Mouse (Mus musculus): ENCODE measurements around the gene Slc22a14. TPM values are rescaled to one million over a fixed set of nuclear protein-coding genes. Genes with fewer than 3 reads are reported as not detected.

Gene Slc22a14
- polyA plus RNA-seq, 1 experiment from 2014 or later, result not detected

GRCm38 (mm10) chr9:119258785-119259184, 106.6 kb downstream of the Slc22a14 start:
- H3K36me3 ChIP-seq (ENCODE audit: control insufficient read depth, insufficient read depth, low read length), result peaks cover 87% of the 10 kb centered on the region
- WGBS, result 94% methylated on average over 2 of the region's 2 CpGs
- H3K9ac ChIP-seq (ENCODE audit: low read length), result no peak overlapping the region
- no peaks in the 10 kb centered on the region for H3K4me1 ChIP-seq (ENCODE audit: control insufficient read depth in 2 of 2, insufficient read depth in 2 of 2, low read length in 2 of 2)
- no peak for ATAC-seq (ENCODE audit: insufficient number of reproducible peaks, insufficient read depth, low FRiP score, low read depth)
- no peaks in the 10 kb centered on the region for H3K9me3 ChIP-seq (ENCODE audit: control insufficient read depth, low read length)
- no peaks in the 10 kb centered on the region for H3K27me3 ChIP-seq (ENCODE audit: control insufficient read depth, insufficient read depth, low read length)
- no peak overlapping the region for H3K4me3 ChIP-seq (ENCODE audit: control insufficient read depth in 1 of 2, insufficient read depth in 1 of 2, low read depth in 1 of 2, low read length in 2 of 2)
- H3K27ac ChIP-seq (replicated peaks in 1 of 2; ENCODE audit: control insufficient read depth in 1 of 2, insufficient read depth in 1 of 2, low read depth in 2 of 2, low read length in 2 of 2), result no peak overlapping the region
- H3K4me2 ChIP-seq (ENCODE audit: low read length), result no peak overlapping the region

GRCm38 (mm10) chr9:119258128-119258527, 107.2 kb downstream of the Slc22a14 start:
- peaks cover 90% of the 10 kb centered on the region for H3K36me3 ChIP-seq (ENCODE audit: control insufficient read depth, insufficient read depth, low read length)
- H3K9me3 ChIP-seq (ENCODE audit: control insufficient read depth, low read length), result no peaks in the 10 kb centered on the region
- WGBS, result 65% methylated on average over 5 of the region's 5 CpGs
- no peaks in the 10 kb centered on the region for H3K4me1 ChIP-seq (ENCODE audit: control insufficient read depth in 2 of 2, insufficient read depth in 2 of 2, low read length in 2 of 2)
- H3K4me2 ChIP-seq (ENCODE audit: low read length), result no peak overlapping the region
- no peak overlapping the region for H3K4me3 ChIP-seq (ENCODE audit: control insufficient read depth in 1 of 2, insufficient read depth in 1 of 2, low read depth in 1 of 2, low read length in 2 of 2)
- no peak for ATAC-seq (ENCODE audit: insufficient number of reproducible peaks, insufficient read depth, low FRiP score, low read depth)
- no peaks in the 10 kb centered on the region for H3K27me3 ChIP-seq (ENCODE audit: control insufficient read depth, insufficient read depth, low read length)
- no peak overlapping the region for H3K27ac ChIP-seq (replicated peaks in 1 of 2; ENCODE audit: control insufficient read depth in 1 of 2, insufficient read depth in 1 of 2, low read depth in 2 of 2, low read length in 2 of 2)
- no peak overlapping the region for H3K9ac ChIP-seq (ENCODE audit: low read length)

GRCm38 (mm10) chr9:119256161-119256560, 109.2 kb downstream of the Slc22a14 start:
- no peaks in the 10 kb centered on the region for H3K4me1 ChIP-seq (ENCODE audit: control insufficient read depth in 2 of 2, insufficient read depth in 2 of 2, low read length in 2 of 2)
- WGBS, result 94% methylated on average over 12 of the region's 12 CpGs
- H3K27me3 ChIP-seq (ENCODE audit: control insufficient read depth, insufficient read depth, low read length), result no peaks in the 10 kb centered on the region
- no peaks in the 10 kb centered on the region for H3K9me3 ChIP-seq (ENCODE audit: control insufficient read depth, low read length)
- H3K36me3 ChIP-seq (ENCODE audit: control insufficient read depth, insufficient read depth, low read length), result peaks cover 89% of the 10 kb centered on the region
- ATAC-seq (ENCODE audit: insufficient number of reproducible peaks, insufficient read depth, low FRiP score, low read depth), result no peak
- no peak overlapping the region for H3K4me2 ChIP-seq (ENCODE audit: low read length)
- H3K4me3 ChIP-seq (ENCODE audit: control insufficient read depth in 1 of 2, insufficient read depth in 1 of 2, low read depth in 1 of 2, low read length in 2 of 2), result no peak overlapping the region
- no peak overlapping the region for H3K9ac ChIP-seq (ENCODE audit: low read length)
- H3K27ac ChIP-seq (replicated peaks in 1 of 2; ENCODE audit: control insufficient read depth in 1 of 2, insufficient read depth in 1 of 2, low read depth in 2 of 2, low read length in 2 of 2), result no peak overlapping the region

DNA sequence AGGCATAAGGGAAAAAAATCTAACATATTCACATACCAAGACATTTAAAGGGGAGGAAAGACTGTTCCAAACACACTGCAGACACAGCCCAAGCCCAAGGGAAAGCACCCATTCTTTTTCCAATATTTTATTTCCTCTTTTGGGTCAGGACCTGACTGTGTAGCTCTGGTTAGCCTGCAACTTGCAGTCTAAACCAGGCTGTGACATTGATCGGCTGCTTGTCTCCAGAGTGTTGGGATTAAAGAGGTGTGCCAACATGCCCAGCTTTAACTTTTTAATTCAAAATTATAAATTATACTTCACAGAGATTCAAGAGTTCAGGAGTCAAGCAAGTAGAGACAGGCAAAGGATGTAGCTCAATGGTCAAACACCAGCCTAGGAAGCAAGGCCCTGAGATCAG, 110.3 kb downstream of the Slc22a14 start:
- no peaks in the 10 kb centered on the region for H3K27me3 ChIP-seq (ENCODE audit: control insufficient read depth, insufficient read depth, low read length)

GRCm38 (mm10) chr9:119254187-119254586, 111.2 kb downstream of the Slc22a14 start:
- Histone ChIP-seq H3K27ac (replicated peaks in 1 of 2; ENCODE audit: control insufficient read depth in 1 of 2, insufficient read depth in 1 of 2, low read depth in 2 of 2, low read length in 2 of 2) (no peak overlapping the region), H3K27me3 (ENCODE audit: control insufficient read depth, insufficient read depth, low read length) (no peaks in the 10 kb centered on the region), H3K4me3 (ENCODE audit: control insufficient read depth in 1 of 2, insufficient read depth in 1 of 2, low read depth in 1 of 2, low read length in 2 of 2) (no peak overlapping the region), H3K9ac (ENCODE audit: low read length) (no peak overlapping the region), H3K36me3 (ENCODE audit: control insufficient read depth, insufficient read depth, low read length) (peaks cover 93% of the 10 kb centered on the region), H3K4me2 (ENCODE audit: low read length) (no peak overlapping the region), H3K4me1 (ENCODE audit: control insufficient read depth in 2 of 2, insufficient read depth in 2 of 2, low read length in 2 of 2) (no peaks in the 10 kb centered on the region), H3K9me3 (ENCODE audit: control insufficient read depth, low read length) (no peaks in the 10 kb centered on the region)
- WGBS, result 81% methylated on average over 2 of the region's 2 CpGs
- no peak for ATAC-seq (ENCODE audit: insufficient number of reproducible peaks, insufficient read depth, low FRiP score, low read depth)

More for the DNA sequence above, 110.3 kb downstream of the Slc22a14 start:
- 89% methylated on average over 1 of the region's 1 CpGs for whole genome bisulfite sequencing
- Histone ChIP-seq H3K4me2 (ENCODE audit: low read length) (no peak overlapping the region), H3K9ac (ENCODE audit: low read length) (no peak overlapping the region), H3K4me3 (ENCODE audit: control insufficient read depth in 1 of 2, insufficient read depth in 1 of 2, low read depth in 1 of 2, low read length in 2 of 2) (no peak overlapping the region), H3K9me3 (ENCODE audit: control insufficient read depth, low read length) (no peaks in the 10 kb centered on the region), H3K4me1 (ENCODE audit: control insufficient read depth in 2 of 2, insufficient read depth in 2 of 2, low read length in 2 of 2) (no peaks in the 10 kb centered on the region), H3K27ac (replicated peaks in 1 of 2; ENCODE audit: control insufficient read depth in 1 of 2, insufficient read depth in 1 of 2, low read depth in 2 of 2, low read length in 2 of 2) (no peak overlapping the region), H3K36me3 (ENCODE audit: control insufficient read depth, insufficient read depth, low read length) (peaks cover 94% of the 10 kb centered on the region)
- no peak for ATAC-seq (ENCODE audit: insufficient number of reproducible peaks, insufficient read depth, low FRiP score, low read depth)

DNA sequence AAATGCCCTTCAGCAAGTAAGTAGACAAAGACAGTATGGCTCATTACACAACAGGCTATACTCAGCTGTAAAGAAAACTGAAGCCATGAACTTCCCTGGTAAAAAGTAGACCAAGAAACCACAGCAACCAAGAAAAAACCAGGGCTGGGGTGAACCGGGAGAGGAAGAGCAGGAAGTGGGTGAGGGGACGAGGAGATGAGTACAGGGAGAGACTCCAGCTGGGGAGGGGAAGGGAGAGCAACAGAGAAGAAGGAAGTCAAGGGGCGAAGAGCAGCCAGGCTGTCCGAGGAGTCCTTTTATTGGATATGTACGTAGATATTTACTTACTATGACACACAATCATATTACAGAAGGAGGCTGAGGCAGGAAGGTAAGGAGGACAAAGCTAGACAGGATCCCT, 117.4 kb downstream of the Slc22a14 start:
- Histone ChIP-seq H3K27me3 (ENCODE audit: control insufficient read depth, insufficient read depth, low read length) (no peaks in the 10 kb centered on the region), H3K9me3 (ENCODE audit: control insufficient read depth, low read length) (no peaks in the 10 kb centered on the region), H3K4me2 (ENCODE audit: low read length) (no peak overlapping the region), H3K9ac (ENCODE audit: low read length) (no peak overlapping the region), H3K4me3 (ENCODE audit: control insufficient read depth in 1 of 2, insufficient read depth in 1 of 2, low read depth in 1 of 2, low read length in 2 of 2) (no peak overlapping the region), H3K27ac (replicated peaks in 1 of 2; ENCODE audit: control insufficient read depth in 1 of 2, insufficient read depth in 1 of 2, low read depth in 2 of 2, low read length in 2 of 2) (no peak overlapping the region), H3K4me1 (ENCODE audit: control insufficient read depth in 2 of 2, insufficient read depth in 2 of 2, low read length in 2 of 2) (no peaks in the 10 kb centered on the region), H3K36me3 (ENCODE audit: control insufficient read depth, insufficient read depth, low read length) (peaks cover 77% of the 10 kb centered on the region)
- no peak for ATAC-seq (ENCODE audit: insufficient number of reproducible peaks, insufficient read depth, low FRiP score, low read depth)
- WGBS, result 73% methylated on average over 5 of the region's 5 CpGs

DNA sequence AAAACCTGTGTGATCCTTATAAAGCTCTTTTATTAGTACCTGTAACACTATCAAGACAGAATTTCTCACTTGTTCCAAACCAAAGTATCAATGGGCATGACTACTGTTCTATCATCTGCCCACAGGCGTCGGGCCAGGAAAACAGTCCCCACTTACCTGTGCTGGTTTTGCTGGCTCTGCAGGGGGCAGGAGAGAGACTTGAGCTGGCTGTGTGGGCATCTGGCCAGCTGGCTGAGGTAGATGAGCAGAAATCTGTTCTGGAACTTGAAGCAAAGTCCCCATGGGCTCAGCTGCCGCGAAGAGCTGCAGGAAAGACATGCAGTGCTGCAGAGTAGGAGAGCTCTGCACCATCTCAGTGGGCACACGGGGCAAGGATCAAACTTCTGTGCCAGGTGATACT, 118.5 kb downstream of the Slc22a14 start:
- H3K4me1 ChIP-seq (ENCODE audit: control insufficient read depth in 2 of 2, insufficient read depth in 2 of 2, low read length in 2 of 2), result no peaks in the 10 kb centered on the region
- no peak overlapping the region for H3K27ac ChIP-seq (replicated peaks in 1 of 2; ENCODE audit: control insufficient read depth in 1 of 2, insufficient read depth in 1 of 2, low read depth in 2 of 2, low read length in 2 of 2)
- ATAC-seq (ENCODE audit: insufficient number of reproducible peaks, insufficient read depth, low FRiP score, low read depth), result no peak
- no peak overlapping the region for H3K4me3 ChIP-seq (ENCODE audit: control insufficient read depth in 1 of 2, insufficient read depth in 1 of 2, low read depth in 1 of 2, low read length in 2 of 2)
- H3K27me3 ChIP-seq (ENCODE audit: control insufficient read depth, insufficient read depth, low read length), result no peaks in the 10 kb centered on the region
- no peak overlapping the region for H3K9ac ChIP-seq (ENCODE audit: low read length)
- no peak overlapping the region for H3K4me2 ChIP-seq (ENCODE audit: low read length)
- no peaks in the 10 kb centered on the region for H3K9me3 ChIP-seq (ENCODE audit: control insufficient read depth, low read length)
- H3K36me3 ChIP-seq (ENCODE audit: control insufficient read depth, insufficient read depth, low read length), result peaks cover 79% of the 10 kb centered on the region
- 94% methylated on average over 5 of the region's 5 CpGs for WGBS

DNA sequence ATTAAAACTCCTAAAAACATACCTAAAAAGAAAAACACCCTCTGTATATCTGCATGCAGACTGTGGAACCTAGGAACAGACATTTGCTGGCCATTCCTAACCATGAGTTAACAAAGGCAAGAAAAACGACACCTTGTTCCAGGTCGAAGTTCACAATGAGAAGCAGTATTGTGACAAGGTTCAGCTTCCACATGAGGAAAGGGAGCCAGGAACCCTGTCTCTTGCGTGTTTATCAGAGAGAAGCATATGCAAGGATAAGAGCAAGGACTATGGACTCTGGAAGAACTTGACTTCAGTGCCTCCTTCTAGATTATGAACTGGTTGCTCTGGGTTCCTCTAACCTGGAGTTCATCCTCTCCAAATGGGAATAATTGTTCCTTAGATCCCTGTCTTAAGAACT, 121.4 kb downstream of the Slc22a14 start:
- Histone ChIP-seq H3K27ac (replicated peaks in 1 of 2; ENCODE audit: control insufficient read depth in 1 of 2, insufficient read depth in 1 of 2, low read depth in 2 of 2, low read length in 2 of 2) (no peak overlapping the region), H3K4me1 (ENCODE audit: control insufficient read depth in 2 of 2, insufficient read depth in 2 of 2, low read length in 2 of 2) (no peaks in the 10 kb centered on the region), H3K9me3 (ENCODE audit: control insufficient read depth, low read length) (no peaks in the 10 kb centered on the region), H3K9ac (ENCODE audit: low read length) (no peak overlapping the region), H3K4me2 (ENCODE audit: low read length) (no peak overlapping the region), H3K27me3 (ENCODE audit: control insufficient read depth, insufficient read depth, low read length) (no peaks in the 10 kb centered on the region), H3K4me3 (ENCODE audit: control insufficient read depth in 1 of 2, insufficient read depth in 1 of 2, low read depth in 1 of 2, low read length in 2 of 2) (no peak overlapping the region), H3K36me3 (ENCODE audit: control insufficient read depth, insufficient read depth, low read length) (peaks cover 78% of the 10 kb centered on the region)
- ATAC-seq (ENCODE audit: insufficient number of reproducible peaks, insufficient read depth, low FRiP score, low read depth), result no peak
- WGBS, result 86% methylated on average over 3 of the region's 3 CpGs

Measured in heart, embryonic 14.5 days (tissue).